Mouse (Mus musculus): ENCODE measurements around the gene Ces3b.

DNA sequence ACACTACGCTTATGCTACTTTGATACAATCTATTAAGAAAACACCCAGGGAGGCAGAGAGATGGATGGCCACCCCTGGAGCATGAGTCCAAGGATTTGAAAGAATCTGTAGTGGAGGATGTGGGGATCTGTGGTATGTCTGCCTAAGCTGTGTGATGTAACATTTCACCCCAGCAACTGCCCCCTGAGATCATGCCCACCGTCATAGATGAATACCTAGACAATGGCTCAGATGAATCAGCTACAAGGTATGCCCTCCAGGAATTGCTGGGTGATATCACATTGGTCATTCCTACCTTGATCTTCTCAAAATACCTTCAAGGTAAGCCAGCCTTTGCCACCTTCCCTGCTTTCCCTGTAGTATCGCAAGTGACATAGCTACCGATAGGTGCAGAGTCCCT, 27.3 kb upstream of the Ces3b start:
- TF ChIP-seq USF1 (IDR thresholded peaks at IDR 0.05; ENCODE audit: low read depth, low read length) (no peak), POLR2A (IDR thresholded peaks at IDR 0.05; ENCODE audit: low read depth, low read length) (no peak), CTCF (conservative IDR thresholded peaks at IDR 0.05 in 1 of 2, IDR thresholded peaks at IDR 0.05 in 1 of 2; ENCODE audit: low read depth in 2 of 2, low read length in 2 of 2) (no peak), KAT2A (IDR thresholded peaks at IDR 0.05; ENCODE audit: insufficient replicate concordance, low read length) (no peak), ZKSCAN1 (IDR thresholded peaks at IDR 0.05; ENCODE audit: borderline replicate concordance, low read depth, low read length) (no peak), ZC3H11A (IDR thresholded peaks at IDR 0.05; ENCODE audit: low read depth, low read length) (no peak), MAFK (IDR thresholded peaks at IDR 0.05; ENCODE audit: insufficient replicate concordance, low read length) (no peak), JUN (IDR thresholded peaks at IDR 0.05; ENCODE audit: insufficient read depth, low read depth, low read length) (no peak), CHD1 (IDR thresholded peaks at IDR 0.05; ENCODE audit: low read depth, low read length) (no peak), GABPA (IDR thresholded peaks at IDR 0.05; ENCODE audit: insufficient replicate concordance, low read depth, low read length) (no peak)

All from CH12.LX (cell line).